Mouse (Mus musculus): ENCODE measurements around the gene Rhov.

DNA sequence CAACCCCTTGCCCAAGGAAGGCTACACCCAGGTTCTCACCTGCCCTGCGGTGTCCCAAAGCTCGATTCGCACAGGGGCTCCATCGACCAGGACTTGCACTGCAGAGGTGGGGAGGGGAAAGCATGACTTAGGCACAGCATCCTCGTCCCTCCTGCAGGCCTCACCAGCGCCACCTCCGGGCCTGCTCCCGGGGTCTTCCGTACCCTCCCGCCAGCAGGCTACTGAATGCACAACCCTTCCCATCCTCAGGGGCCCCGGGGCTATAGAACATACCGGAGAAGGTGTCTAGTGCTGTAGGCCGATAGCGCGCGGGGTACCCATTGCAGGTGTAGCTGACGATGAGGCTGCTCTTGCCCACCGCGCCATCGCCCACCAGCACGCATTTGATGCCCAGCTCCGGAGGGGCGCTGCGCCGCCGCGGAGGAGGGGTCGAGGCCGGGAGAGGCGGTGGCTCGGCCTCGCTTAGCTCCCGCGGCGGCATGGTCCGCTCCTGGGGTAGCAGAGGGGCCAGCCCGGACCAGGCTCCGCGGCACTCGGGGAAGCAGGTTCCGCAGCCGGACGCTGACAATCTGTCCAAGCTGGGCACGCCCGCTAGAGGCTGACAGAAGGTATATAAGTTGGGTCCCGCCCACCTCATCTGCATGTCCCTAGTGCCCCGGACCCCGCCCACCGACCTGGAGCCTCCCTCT is at the start of gene Rhov:
- peak; percentile 54 for TF ChIP-seq CTCF (IDR thresholded peaks at IDR 0.05)
- no peak for TF ChIP-seq EP300 (IDR thresholded peaks at IDR 0.05)
